Mouse (Mus musculus) heart, postnatal 25 days (tissue): ENCODE measurements around the gene Etl4. TPM values are rescaled to one million over a fixed set of nuclear protein-coding genes. Genes with fewer than 3 reads are reported as not detected.

Experiments used
- DNase-seq: peaks from one replicate; pipeline ENCODE4 v3.0.0; 2022; ENCODE audit warnings: low spot score
- intact Hi-C: fragments of 180-260 bp; cut with DNase I; formaldehyde crosslinking; loops from one replicate; pipeline ENCODE4 v1.15.1; 2025
- total RNA-seq, 2 experiments: library from RNA; stranded (reverse); gene quantifications; 2 replicates each; pipeline ENCODE4 v1.2.3; 2021

Etl4 gene
- total RNA-seq: 10 to 100 TPM; 36.9 to 40.8 TPM

DNA sequence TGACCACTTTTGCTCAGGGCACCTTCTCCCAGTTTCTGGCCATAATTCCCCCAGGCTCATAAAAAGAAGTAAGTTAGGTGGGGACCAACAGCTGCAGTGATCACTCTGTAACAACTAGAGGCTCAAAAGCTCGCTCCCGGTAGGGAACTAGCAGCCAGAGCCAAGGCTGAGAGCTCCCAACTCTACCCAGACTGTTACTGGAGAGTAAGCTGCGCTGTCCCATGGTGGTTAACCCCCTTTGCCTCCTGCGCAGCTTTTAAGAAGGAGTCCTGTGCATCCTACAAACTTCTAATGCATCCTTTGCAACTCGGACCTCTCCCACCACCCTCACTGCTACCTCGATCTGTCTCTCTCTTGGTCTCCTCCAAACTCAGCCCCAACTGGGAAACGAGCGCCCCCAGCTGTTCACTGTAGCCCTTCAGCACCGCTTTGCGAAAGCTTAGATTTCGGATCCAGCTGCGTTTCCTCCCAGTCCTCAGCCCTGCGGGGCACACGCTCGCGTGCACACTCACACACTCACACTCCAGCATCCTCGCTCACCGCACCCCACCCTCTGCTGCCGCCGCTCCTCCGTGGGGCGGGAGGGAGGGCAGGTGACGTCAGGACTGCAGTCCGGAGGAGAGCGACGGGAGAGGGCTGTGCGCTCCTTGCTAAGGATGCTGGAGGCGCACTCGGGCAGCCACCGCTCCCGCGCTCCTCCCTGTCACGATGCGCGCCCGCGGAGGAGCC lies at the start of gene Etl4:
Gene Etl4 (plus strand): TSS at position 610 of the 729 bp plus-strand sequence.
- intact Hi-C loops: no loop called here
- DNase-seq: no peak

DNA sequence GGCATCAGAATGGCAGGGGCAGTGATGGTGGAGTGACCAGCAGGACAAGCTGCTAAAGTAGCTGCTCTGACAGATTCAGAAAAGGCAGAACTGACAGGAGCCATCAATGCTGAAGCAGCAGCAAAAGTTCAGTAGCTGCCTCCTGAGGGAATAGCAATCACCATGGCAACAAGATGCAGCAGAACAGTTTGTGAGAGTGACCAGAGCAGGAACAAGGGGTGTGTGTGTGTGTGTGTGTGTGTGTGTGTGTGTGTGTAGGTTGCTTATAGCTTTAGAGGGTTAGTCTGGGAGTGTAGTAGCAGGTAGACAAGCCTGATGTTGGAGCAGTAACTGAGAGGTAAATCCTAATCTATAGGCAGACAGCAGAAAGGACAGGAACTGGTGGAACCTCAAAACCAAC lies 40.4 kb upstream of the Etl4 start:
- DNase-seq: no peak
- intact Hi-C loops: no loop called here

DNA sequence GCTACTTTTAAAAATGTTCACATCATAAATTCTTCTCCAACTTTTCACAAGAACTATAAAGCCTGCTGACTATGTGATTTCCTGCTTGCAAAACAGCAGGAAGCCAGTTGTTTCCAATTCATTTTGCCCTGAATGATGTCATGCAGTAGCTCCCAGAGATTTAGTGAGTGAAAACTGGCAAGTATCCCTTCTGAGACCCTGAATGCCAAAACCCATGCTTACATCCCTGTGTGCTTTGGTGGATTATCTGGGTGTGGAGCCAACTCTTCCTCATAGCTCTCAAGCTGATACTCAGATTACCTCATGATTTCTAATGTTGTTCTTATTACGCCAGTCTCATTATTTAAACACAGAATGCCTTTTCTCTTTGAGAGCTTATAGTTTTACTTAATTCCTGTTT lies 37.7 kb upstream of the Etl4 start:
- intact Hi-C loops: no loop called here
- DNase-seq: no peak

DNA sequence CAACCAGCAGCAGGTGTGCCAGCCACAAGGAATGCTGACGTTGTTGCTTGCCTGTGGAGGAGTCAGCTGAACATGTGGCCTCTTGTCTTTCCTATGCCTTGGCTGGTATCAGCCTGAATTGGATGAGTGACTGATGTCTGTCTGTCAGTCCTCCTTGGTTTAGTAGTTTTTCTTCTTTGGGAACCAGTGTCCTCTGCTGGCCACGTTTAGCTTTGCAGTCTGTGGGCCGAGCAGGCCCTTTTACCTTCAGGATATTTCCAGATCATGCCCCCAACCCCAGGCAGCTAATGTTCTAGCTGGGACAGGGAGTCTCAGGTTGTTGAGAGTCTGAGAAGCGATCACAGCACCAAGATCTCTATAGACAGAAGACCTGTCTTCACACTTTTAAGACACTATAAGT lies 18.7 kb upstream of the Etl4 start:
- intact Hi-C loops: no loop called here
- no peak for DNase-seq

DNA sequence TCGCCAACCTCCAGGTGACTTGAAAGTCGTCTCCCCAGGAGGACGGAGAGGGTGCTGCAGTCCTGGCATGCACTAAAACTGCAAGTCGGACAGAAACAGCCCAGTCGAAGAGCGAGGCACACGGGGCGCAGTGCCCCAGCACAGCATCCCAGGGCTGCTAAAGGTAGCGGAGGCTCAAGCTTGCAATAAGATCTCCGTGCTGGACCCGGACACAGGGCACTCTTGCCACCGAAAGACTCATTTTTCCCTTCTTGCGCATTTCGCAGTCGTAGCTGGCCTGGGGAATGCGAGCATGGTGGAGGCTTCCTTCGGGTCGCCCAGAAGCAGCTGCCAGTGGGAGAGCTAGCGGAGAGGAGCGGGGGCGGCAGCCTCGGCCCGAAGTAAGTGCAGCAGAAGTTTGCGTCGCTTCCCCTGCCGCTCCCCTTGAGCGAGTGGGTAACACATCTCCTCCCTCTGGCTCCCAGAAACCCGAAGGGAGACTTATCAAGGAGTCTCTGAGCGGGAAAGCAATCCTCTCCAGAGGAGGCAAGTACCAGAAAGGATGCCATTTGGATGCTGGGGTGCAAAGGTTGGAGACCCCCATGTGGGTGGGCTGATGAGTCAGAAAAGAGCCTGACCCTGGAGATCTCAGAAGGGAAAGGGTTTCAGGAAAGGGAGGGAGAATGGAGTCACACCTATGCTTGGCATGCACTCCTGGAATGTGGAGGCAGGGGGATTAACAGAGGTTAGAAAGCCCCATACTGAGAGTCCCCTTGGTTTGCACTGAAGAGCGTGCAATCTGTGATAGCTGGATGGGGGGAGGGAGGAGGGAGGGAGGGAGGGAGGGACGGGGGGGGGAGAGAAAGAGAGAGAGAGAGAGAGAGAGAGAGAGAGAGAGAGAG lies 560 bp downstream of the Etl4 start:
- intact Hi-C loops: loop anchor here (10.0 kb wide), 1 partner anchor 195 kb away; no protein-coding TSS in a partner anchor

DNA sequence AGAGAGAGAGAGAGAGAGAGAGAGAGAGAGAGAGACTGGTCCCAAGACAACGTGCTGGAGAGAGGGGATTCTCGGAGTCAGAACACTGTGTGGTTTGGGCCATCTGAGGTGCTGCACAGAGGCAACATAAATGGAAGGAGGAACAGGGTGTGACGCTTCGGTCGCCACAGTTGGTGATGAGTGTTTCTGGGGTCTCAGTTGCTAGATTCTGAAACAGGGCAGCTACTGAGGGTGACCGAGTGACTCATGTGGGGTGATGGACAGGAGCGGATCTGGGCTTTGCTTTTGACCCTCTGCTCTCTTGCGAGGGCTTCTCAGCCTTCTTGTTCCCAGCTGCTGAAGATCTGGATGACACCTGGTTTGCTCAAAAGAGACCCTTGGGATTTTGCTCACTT lies 1.2 kb downstream of the Etl4 start:
- intact Hi-C loops: loop anchor here (10.0 kb wide), 1 partner anchor 196 kb away; no protein-coding TSS in a partner anchor
- DNase-seq: no peak

More for the DNA sequence above, 560 bp downstream of the Etl4 start:
- no peak for DNase-seq

DNA sequence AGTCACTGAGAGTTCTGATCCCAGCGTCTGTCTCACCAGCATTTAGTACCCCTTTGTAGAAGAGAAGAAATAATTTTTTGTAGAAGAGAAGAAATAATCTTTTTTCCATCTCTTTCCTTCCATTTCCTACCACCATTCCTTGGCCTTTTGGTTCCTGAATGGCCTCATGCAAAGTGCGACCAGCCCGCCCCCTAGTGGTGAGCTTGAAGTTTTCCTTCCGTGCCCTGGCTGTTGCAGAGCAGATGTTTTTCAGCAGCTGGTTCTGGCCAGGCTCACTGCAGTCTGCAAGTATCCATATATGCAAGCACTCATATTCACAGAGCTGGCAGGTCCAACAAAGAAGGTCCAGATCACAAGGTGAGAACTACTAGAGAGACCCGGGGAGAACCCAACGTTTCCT lies 9.6 kb downstream of the Etl4 start:
- intact Hi-C loops: loop anchor here (5.0 to 10.0 kb wide), 2 partner anchors 204 to 502 kb away; no protein-coding TSS in a partner anchor
- peak; percentile 7 for DNase-seq

DNA sequence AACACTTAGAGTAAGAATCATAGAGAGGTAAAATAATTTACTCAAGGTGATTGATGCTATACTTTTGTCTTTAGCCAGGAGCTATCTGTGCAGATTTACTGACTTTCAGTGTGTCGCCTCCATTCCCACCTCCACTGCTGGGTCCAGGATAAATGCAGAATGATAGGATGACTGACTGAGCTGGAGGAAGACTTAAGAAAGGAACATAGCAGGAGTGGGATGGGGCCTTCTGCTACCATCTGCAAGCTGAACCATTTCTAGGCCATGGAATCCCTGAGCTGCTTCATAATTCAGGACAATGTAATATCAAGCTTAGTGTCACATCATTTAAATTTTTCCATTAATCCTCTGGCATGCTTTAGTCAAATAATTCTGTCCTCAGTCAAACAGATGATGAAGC lies 20.4 kb downstream of the Etl4 start:
- DNase-seq: no peak
- intact Hi-C loops: no loop called here

DNA sequence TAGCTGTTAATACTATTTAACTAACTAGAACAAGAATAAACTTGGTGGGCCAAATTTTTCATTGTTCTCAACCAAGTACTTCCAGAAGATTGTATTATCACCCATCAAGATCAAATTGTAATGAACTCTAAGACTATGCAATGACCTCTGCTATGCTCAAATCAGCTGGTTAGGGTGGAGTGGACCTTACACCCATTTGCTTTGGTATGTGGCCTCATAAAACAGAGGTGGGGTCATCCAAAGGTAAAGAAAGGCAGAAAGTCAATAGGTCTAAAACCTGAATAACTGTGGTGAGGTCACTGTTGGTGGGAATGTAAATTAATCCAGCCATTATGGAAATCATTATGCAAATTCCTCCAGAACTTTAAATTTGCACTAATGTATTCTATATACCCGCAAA lies 24.3 kb downstream of the Etl4 start:
- intact Hi-C loops: no loop called here
- no peak for DNase-seq

DNA sequence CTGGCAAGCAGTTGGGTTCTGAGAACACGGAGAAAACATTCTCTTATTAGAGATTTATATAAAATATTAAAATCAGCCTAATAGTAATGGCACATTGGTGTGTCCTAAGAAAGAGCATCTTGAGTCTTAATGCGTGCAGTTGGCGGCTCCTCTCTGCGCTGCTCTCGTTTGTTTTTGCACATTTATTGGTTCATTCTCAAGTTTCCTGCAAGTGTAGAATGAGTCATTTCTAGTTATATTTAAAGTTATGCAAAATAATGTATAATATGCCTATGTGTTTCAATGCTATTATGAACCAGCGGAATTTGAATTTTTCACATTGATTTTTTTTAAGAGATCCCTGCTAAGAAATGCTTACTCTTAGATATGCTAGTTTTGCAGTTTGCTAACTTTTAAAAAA lies 35.6 kb downstream of the Etl4 start:
- intact Hi-C loops: no loop called here
- no peak for DNase-seq

DNA sequence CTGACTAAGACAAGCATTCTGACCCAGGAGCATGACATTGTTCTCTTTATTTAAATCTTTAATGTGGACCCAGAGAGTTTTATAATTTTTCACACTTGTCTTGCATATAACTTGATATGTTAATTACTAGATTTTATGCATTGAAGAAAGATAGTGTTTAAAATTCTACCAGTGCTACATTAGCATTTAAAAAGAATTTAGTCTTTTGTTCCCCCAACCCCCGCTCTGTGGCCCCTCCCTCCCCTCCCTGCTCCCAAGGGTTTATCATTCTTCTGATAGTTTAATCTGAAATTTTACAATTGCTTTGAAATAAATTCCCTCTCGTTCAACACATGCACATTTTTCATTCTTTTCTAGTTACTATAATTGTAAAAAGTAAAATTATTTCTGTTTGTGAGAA lies 43.4 kb downstream of the Etl4 start:
- intact Hi-C loops: no loop called here
- DNase-seq: no peak

DNA sequence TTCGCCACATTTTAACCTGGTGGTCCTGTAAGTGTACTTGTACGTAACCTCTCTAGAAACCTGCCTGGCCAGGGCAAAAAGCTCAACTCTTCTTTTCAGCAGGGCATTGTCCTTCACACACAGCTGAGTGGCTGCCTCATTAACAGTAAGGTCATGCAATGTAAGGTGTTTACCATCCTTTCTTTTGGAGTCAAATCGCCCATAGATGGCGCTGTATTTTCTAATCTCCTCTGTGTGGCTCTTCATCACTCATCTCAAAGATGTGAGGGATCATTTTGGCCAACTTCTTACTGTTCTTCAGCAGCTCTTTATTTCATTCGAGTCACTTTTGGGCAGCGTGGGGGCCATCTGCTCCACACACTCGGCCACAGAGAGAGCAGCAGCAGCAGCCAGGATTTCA lies 56.9 kb downstream of the Etl4 start:
- intact Hi-C loops: no loop called here
- no peak for DNase-seq

DNA sequence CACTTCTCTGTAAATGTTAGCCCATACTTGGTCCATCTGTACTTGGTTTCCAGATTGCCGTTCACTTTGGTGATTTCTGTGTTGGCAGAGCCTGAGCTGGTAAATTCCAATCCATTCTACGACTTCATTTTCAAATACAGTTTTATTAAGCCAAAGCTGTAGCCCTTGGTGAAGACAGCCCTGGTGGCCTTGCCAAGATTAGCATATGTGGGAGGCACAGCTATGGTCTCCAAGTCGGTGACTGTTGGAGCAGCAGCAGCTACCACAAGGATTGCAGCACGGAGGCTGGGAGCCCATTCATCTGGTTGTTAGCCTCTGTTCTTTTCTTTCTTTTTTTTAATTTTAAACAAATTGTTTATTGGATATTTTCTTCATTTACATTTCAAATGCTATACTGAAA lies 128.1 kb downstream of the Etl4 start:
- no peak for DNase-seq
- intact Hi-C loops: no loop called here

DNA sequence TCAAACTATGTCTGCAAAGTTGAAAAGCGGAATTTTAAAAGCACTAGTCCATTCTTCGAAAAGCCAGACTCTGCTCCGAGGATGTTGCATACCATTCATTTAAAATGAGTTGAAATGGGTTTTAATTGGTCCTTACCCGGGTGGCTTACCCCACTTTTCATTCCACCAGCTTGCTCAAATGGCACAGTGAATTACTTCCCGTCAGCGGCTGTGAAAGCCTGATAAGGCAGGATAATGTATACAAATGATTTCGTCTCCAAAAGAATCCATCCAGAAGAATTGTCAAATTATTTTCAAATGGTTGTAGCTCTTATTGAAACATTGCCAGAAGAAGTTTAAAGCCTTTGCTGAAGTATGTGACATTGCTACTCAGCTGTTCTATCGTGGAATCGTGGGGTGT lies 162.8 kb downstream of the Etl4 start:
- no peak for DNase-seq
- intact Hi-C loops: no loop called here

DNA sequence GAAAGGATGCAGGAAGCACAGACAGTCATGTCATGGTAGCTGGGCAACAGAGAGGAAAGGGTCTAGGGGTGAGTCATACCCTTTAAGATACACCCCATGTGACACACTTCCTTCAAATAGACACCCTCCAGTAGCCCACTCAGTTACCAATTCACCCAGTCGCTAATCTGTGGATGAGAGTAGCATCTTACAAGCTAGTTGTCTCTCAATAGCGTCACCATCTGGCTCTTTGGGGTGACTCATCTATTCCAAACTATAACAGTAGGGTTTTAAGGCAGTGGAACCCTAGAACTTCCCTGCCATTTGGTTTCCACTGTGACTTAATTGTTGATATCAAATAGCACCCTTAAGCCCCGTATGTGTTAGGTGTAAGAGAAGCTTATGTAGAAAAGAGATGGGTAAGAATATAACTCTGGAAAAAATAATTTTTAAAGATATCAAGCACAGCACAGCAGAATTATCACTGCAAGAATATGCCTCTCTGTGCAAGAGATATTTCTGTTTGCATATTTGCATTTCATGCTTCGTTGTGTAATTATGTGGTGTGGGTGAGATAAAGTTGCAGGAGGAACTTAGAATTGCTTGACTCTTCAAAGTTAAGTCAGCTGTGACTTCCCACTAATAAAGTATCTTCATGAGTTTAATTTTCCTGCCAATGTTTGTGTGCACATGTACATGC lies 166.7 kb downstream of the Etl4 start:
- DNase-seq: no peak

DNA sequence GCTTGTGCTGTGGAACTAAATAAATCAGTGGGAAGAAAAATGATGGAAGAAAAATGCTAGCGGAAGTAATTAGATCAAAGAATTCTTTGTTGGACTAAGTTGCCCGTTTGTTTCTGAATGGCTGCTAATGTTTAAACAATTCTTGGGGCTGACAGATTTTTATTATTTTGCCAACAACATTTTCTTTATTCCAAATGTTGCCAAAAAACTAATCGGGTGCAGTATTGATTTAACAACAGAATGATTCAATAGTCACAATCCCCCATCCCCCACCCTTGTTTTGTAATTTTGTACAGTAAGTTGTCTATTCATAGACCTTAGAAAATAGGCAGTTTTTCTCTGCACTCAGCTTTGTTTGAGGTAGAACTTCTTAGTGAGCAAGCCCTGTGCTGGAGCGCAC lies 175.2 kb downstream of the Etl4 start:
- intact Hi-C loops: no loop called here

More for the DNA sequence above, 166.7 kb downstream of the Etl4 start:
- intact Hi-C loops: no loop called here

DNA sequence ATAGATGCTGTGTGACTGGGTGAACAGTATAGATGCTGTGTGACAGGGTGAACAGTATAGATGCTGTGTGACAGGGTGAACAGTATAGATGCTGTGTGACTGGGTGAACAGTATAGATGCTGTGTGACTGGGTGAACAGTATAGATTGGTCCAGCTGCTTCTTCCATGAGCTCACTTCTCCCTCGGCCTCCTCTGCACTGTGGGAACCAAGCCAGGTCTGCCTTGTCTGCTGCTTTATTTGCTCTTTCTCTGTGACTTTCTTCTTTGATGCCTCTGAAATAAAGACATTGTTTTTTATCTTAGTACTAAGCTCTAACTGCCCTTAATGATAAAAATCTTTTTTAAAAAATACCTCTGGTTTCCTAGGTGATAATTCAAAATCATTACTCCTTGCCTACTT lies 195.9 kb downstream of the Etl4 start:
- intact Hi-C loops: no loop called here
- DNase-seq: no peak

More for the DNA sequence above, 175.2 kb downstream of the Etl4 start:
- no peak for DNase-seq

DNA sequence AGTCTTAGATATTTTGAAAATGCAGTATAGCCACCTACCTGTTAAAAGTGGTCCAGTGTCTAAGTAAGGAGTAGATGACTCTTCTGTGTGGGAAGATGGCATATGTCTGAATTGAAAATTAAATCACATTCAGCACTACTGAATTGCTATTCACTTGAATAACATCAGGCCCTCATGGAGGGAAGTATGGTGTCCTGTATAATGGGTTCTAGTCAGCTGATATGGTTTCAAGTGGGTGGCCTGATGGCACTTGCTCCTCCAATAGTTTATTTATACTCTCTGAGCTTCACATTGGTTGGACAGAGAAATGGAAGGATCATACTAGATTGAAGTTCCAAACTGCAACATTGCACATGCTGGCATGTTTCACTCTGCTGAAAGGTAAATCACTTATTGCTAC lies 202.1 kb downstream of the Etl4 start:
- intact Hi-C loops: no loop called here
- DNase-seq: no peak

DNA sequence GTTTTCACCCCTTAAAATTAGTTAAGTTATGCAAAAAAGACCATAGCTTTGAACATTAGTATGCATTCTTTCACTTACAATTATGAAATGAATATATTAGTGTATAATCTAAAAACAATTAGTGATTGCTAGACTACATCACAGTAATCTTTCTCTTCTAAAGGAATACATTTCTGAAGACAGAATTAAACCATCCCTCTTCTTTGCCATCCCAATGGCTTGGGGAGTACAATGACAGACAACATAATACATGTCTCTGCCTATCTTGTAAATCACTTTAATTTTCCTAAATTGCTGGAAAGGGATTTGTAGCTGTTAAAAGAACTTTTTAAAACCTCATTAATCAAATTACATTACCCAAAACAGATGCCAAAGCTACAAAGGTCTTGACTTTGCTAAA lies 216.3 kb downstream of the Etl4 start:
- no peak for DNase-seq
- intact Hi-C loops: loop anchor here (5.0 kb wide), 1 partner anchor 366 kb away; no protein-coding TSS in a partner anchor

DNA sequence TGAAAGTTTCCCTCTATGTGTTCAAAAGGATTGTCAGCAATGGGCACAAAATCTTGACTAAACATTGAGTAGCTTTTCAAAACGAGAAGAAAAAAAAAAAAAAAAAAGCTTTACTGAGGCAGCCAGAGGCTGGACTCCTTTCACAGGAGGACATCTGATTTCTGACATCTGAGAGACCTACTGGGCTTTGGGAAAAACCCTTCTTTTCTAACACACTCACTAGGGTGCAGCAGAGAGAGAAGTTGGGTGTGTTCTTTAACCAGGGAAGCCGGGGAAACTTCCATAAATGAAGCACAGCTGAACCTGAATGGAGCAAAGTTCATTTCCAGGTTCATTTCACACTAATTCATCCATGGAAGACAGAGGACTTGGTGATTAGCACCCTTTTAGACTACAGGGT lies 222.2 kb downstream of the Etl4 start:
- DNase-seq: no peak
- intact Hi-C loops: no loop called here

DNA sequence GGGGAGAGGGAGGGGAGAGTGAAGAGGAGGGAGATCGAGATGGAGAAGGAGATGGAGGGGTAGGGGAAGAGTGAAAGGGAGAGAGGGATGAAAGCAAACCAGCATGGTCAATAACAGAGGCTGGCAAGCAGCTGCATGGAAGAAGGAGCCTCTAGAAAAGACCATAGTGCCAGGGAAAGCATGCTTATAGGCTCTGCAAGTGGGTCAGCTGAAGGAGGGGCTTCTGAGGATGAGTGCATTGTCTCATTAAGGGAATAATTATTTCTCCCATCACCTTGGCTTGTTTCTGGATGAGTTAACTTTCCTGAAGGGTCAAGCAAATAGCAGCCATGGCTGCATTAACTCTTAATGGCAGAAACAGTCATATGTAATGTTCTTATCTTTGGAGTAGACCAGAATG lies 228.8 kb downstream of the Etl4 start:
- DNase-seq: no peak
- intact Hi-C loops: no loop called here
